Mouse (Mus musculus) midbrain, embryonic 11.5 days (tissue): Measurements from ENCODE around the gene Pwwp2a. TPM values are rescaled to one million over a fixed set of nuclear protein-coding genes. Genes with fewer than 3 reads are reported as not detected.
A peak's percentile ranks its signal among the peaks of the same experiment; 100 is the strongest.

Source experiments
- ATAC-seq: fragments of 200-750 bp; cut with Nextera tagmentation; 2 replicates; pipeline ENCODE4 v1.8.0; 2017; ENCODE audit warnings: moderate TSS enrichment, moderate library complexity; ENCODE audit not compliant: low FRiP score
- DNase-seq: peaks from one replicate; pipeline ENCODE4 v3.0.0; 2015; ENCODE audit warnings: low spot score; ENCODE audit errors: missing footprints
- H3K27ac ChIP-seq: fragments of 300-500 bp; sonication (generic); 2 replicates; pipeline ENCODE4 v1.5.1; 2014; ENCODE audit warnings: low read depth, low read length
- H3K27me3 ChIP-seq: fragments of 300-500 bp; sonication (generic); 2 replicates; pipeline ENCODE4 v1.6.1; 2014; ENCODE audit warnings: mild to moderate bottlenecking, low read length, moderate library complexity, mixed read lengths; ENCODE audit not compliant: control insufficient read depth, insufficient read depth
- H3K36me3 ChIP-seq: fragments of 300-500 bp; sonication (generic); 2 replicates; pipeline ENCODE4 v1.6.1; 2014; ENCODE audit warnings: mild to moderate bottlenecking, low read length, moderate library complexity, mixed read lengths; ENCODE audit not compliant: control insufficient read depth, insufficient read depth
- H3K4me1 ChIP-seq: fragments of 300-500 bp; sonication (generic); 2 replicates; pipeline ENCODE4 v1.6.1; 2014; ENCODE audit warnings: low read length; ENCODE audit not compliant: control insufficient read depth, insufficient read depth
- H3K4me2 ChIP-seq: fragments of 300-500 bp; sonication (generic); 2 replicates; pipeline ENCODE4 v1.6.1; 2014; ENCODE audit warnings: mild to moderate bottlenecking, moderate library complexity
- H3K4me3 ChIP-seq: fragments of 300-500 bp; sonication (generic); 2 replicates; pipeline ENCODE4 v1.5.1; 2014; ENCODE audit warnings: low read depth, low read length
- H3K9ac ChIP-seq: fragments of 300-500 bp; sonication (generic); 2 replicates; pipeline ENCODE4 v1.6.1; 2014; ENCODE audit warnings: low read length
- H3K9me3 ChIP-seq: fragments of 300-500 bp; sonication (generic); 2 replicates; pipeline ENCODE4 v1.6.1; 2016; ENCODE audit warnings: low read length; ENCODE audit not compliant: control insufficient read depth
- WGBS: fragments of 180-500 bp; shearing (Covaris S2); extraction: QIAGEN DNeasy Blood & Tissue Kit; methylation state at CpG from one replicate; pipeline ENCODE4 v1.1.7; 2014; 5-methylcytosine and 5-hydroxymethylcytosine counted together
- polyA plus RNA-seq: library from polyadenylated mRNA; unstranded; fragments of >200 nt; fragmentation: Nextera tagmentation; extraction: Ambion mirVana; gene quantifications from 2 replicates; pipeline ENCODE4 v1.2.1, GENCODE M21; 2014

The Pwwp2a gene
- polyA plus RNA-seq, 1 experiment from 2014 or later: 44.8 TPM

GRCm38 (mm10) chr11:43653051-43653475, 28.7 kb upstream of the Pwwp2a start:
- WGBS: 21% methylated on average over 14 of the region's 14 CpGs
- Histone ChIP-seq H3K27me3 (no peaks in the 10 kb centered on the region), H3K36me3 (no peaks in the 10 kb centered on the region), H3K9ac (peak overlapping the region; percentile 36; the same call in 1 of the 2 replicates), H3K4me1 (peaks cover 4% of the 10 kb centered on the region), H3K4me3 (no peak overlapping the region), H3K27ac (peak overlapping the region; percentile 47; the same call in 1 of the 2 replicates), H3K9me3 (no peaks in the 10 kb centered on the region), H3K4me2 (no peak overlapping the region)
- ATAC-seq: peak; percentile 85
- DNase-seq: peak; percentile 92

DNA sequence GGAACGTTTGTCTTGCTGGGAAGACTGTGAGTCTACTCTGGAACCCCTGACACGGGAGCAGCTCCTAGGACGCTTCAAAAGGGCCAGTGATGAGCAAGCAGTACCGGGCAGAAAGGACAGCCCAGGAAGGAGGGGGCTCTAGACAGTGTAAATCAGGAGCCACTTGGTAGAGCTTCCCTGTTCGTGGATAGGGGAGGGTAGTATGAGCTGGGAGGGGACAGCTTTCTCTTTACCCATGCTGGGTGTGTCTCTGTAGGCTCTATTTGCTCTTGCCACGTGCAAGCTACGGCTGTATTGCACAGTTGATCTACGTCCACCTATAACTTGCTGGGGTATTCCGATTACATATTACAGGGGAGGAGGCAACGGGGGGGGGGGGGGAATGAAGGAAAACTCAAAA, 25.3 kb upstream of the Pwwp2a start:
- Histone ChIP-seq H3K4me3 (no peak overlapping the region), H3K9me3 (no peaks in the 10 kb centered on the region), H3K4me2 (no peak overlapping the region), H3K27ac (no peak overlapping the region), H3K27me3 (no peaks in the 10 kb centered on the region), H3K36me3 (no peaks in the 10 kb centered on the region), H3K9ac (no peak overlapping the region), H3K4me1 (peaks cover 4% of the 10 kb centered on the region)
- 76% methylated on average over 10 of the region's 10 CpGs for whole genome bisulfite sequencing
- DNase-seq: no peak
- ATAC-seq: no peak

- WGBS: 89% methylated on average over 1 of the region's 1 CpGs
- DNase-seq: no peak
- no peak for ATAC-seq
These were observed 23.8 kb upstream of the Pwwp2a start for GRCm38 (mm10) chr11:43658010-43658409.

GRCm38 (mm10) chr11:43667038-43667745, 14.6 kb upstream of the Pwwp2a start:
- Histone ChIP-seq H3K27me3 (no peaks in the 10 kb centered on the region), H3K4me2 (no peak overlapping the region), H3K36me3 (no peaks in the 10 kb centered on the region), H3K27ac (no peak overlapping the region), H3K9ac (no peak overlapping the region), H3K4me1 (peaks cover 7% of the 10 kb centered on the region; the same call in 1 of the 2 replicates), H3K9me3 (no peaks in the 10 kb centered on the region), H3K4me3 (no peak overlapping the region)
- peak; percentile 86 for ATAC-seq
- DNase-seq: no peak
- WGBS: 48% methylated on average over 19 of the region's 19 CpGs

More at GRCm38 (mm10) chr11:43658010-43658409, 23.8 kb upstream of the Pwwp2a start:
- Histone ChIP-seq H3K27ac (no peak overlapping the region), H3K4me3 (no peak overlapping the region), H3K36me3 (no peaks in the 10 kb centered on the region), H3K4me2 (no peak overlapping the region), H3K4me1 (peaks cover 3% of the 10 kb centered on the region), H3K9me3 (no peaks in the 10 kb centered on the region), H3K9ac (no peak overlapping the region), H3K27me3 (no peaks in the 10 kb centered on the region)

DNA sequence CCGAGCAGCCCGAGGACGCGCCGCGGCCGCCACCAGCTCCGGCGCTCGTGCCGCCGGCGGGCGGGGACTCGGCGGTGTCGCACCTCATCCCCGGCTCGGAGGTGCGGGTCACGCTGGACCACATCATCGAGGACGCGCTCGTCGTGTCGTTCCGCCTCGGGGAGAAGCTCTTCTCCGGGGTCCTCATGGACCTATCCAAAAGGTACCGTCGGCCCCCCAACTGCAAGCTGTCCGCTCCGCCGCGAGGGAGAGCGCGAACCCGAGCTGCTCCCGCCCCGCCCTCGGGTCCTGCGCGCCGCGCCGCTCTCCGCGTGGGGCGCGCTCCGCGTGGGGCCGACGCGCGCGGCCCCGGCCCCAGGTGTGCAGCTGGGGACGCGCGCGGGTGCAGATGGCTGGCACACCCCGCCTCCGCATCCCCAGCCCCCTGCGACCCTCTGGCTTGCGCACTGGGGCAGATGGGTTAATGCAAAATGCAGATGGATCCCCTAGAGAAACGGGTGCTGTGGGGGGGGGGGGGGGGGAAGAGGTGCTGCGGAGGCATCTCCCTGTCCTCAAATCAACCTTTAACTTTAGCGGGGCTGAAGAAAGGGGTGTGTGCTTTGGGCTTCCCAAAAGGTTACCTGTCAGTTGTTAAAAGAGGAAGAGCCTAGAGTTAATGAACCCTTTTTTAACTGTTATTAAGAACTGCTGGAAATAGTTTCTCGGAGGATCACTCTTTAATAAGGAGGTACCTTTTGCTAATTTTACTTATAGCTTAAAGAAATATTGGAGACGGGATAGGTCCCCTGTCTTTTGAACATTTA, 818 bp downstream of the Pwwp2a start:
- peak overlapping the region; percentile 95 for H3K9ac ChIP-seq
- H3K9me3 ChIP-seq: no peaks in the 10 kb centered on the region
- DNase-seq (peak; percentile 84), ATAC-seq (peak; percentile 54)
- peaks cover 9% of the 10 kb centered on the region for H3K4me1 ChIP-seq
- WGBS: under 1% methylated on average over 70 of the region's 72 CpGs
- peak overlapping the region; percentile 93 for H3K4me3 ChIP-seq
- H3K36me3 ChIP-seq: peaks cover 3% of the 10 kb centered on the region; the same call in 1 of the 2 replicates
- peak overlapping the region; percentile 66 for H3K4me2 ChIP-seq
- H3K27me3 ChIP-seq: no peaks in the 10 kb centered on the region
- H3K27ac ChIP-seq: peak overlapping the region; percentile 81

DNA sequence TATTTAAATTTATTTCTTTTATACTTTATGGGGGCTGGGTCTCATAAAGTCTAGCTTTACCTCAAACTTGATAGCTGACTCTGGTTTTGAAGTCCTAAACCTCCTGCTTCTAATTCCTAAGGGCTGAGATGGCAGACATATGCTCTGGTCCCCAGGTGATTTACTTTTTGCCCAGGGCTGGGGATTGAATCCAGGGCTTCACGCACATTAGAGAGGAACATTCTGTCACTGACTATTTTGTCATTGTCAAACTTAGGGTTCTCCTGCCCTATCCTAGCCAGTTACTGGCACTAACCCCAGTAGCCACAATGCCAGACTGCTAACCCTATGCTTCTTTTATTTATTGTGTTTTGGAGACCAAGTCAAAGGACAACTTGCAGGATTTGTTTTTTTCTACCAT, 7.1 kb downstream of the Pwwp2a start:
- DNase-seq: peak; percentile 39
- Histone ChIP-seq H3K4me1 (peaks cover under 1% of the 10 kb centered on the region), H3K4me3 (no peak overlapping the region), H3K36me3 (peaks cover 7% of the 10 kb centered on the region; the same call in 1 of the 2 replicates), H3K9ac (no peak overlapping the region), H3K27me3 (no peaks in the 10 kb centered on the region), H3K27ac (no peak overlapping the region), H3K9me3 (no peaks in the 10 kb centered on the region), H3K4me2 (no peak overlapping the region)
- WGBS: 86% methylated on average over 1 of the region's 1 CpGs
- ATAC-seq: no peak

- Histone ChIP-seq H3K4me3 (no peak overlapping the region), H3K9me3 (no peaks in the 10 kb centered on the region), H3K4me1 (no peaks in the 10 kb centered on the region), H3K27me3 (no peaks in the 10 kb centered on the region), H3K36me3 (no peaks in the 10 kb centered on the region; the same call in 1 of the 2 replicates), H3K4me2 (no peak overlapping the region), H3K27ac (no peak overlapping the region), H3K9ac (no peak overlapping the region)
- 82% methylated on average over 4 of the region's 4 CpGs for WGBS
- no peak for ATAC-seq
- DNase-seq: no peak
These were observed 14.8 kb downstream of the Pwwp2a start for GRCm38 (mm10) chr11:43696623-43697022.

DNA sequence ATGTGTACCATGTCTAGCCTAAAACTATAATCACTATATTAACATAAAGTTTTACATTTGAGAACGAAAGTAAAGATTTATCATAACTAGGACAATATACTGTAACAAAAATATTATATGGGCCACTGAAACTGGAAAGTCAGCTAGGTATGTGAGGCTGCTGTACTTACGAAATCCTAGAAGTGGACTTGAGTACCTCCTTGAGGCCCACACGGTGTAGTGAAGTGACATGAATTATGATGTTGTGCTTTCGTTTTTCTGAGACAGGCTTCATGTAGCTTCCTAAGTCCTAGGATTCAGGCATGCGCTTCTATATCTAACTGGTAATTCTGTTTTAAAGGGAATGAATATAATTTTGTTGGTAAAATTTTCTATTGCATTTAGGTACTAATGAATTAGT, 16.8 kb downstream of the Pwwp2a start:
- Histone ChIP-seq H3K36me3 (no peaks in the 10 kb centered on the region; the same call in 1 of the 2 replicates), H3K27me3 (no peaks in the 10 kb centered on the region), H3K4me1 (no peaks in the 10 kb centered on the region), H3K27ac (no peak overlapping the region), H3K4me3 (no peak overlapping the region), H3K4me2 (no peak overlapping the region), H3K9ac (no peak overlapping the region), H3K9me3 (no peaks in the 10 kb centered on the region)
- ATAC-seq: no peak
- no peak for DNase-seq
- 94% methylated on average over 5 of the region's 5 CpGs for WGBS

GRCm38 (mm10) chr11:43700291-43700690, 18.5 kb downstream of the Pwwp2a start:
- Histone ChIP-seq H3K36me3 (0 out of 2 replicates have a peak, but pooled peaks cover 2% of the 10 kb centered on the region), H3K27me3 (no peaks in the 10 kb centered on the region), H3K4me3 (no peak overlapping the region), H3K9ac (no peak overlapping the region), H3K9me3 (no peaks in the 10 kb centered on the region), H3K4me2 (no peak overlapping the region), H3K4me1 (no peaks in the 10 kb centered on the region), H3K27ac (no peak overlapping the region)
- 99% methylated on average over 3 of the region's 3 CpGs for WGBS
- ATAC-seq (no peak), DNase-seq (no peak)
